Mouse (Mus musculus): ENCODE data around the gene Gng8. TPM values are rescaled to one million over a fixed set of nuclear protein-coding genes. Genes with fewer than 3 reads are reported as not detected.

Gene Gng8
- polyA plus RNA-seq, 1 experiment from 2014 or later: 1.6 TPM

DNA sequence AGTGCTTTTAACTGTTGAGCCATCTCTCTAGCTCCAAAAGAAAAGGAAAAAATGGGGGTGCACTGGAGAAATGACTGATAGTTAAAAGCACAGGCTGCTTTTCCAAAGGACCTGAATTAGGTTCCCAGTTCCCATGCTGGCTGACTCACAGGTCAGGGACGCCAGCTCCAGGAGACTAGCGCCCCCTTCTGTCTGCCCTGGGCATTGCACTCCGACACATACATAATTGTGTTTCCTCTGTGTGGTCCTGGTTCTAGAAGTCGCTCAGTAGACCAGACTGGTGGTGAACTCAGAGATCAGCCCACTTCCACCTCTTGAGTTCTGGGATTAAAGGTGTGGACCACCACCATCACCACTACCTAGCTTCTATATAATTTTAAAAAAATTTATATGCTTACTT is 45.7 kb downstream of the Gng8 start:
- Histone ChIP-seq H3K9ac (ENCODE audit: low read depth, low read length) (no peak overlapping the region), H3K4me3 (ENCODE audit: low read length) (no peak overlapping the region), H3K4me1 (ENCODE audit: control insufficient read depth, insufficient read depth, low read depth, low read length) (peaks cover 25% of the 10 kb centered on the region), H3K9me3 (ENCODE audit: control insufficient read depth, low read length) (no peaks in the 10 kb centered on the region), H3K36me3 (ENCODE audit: control insufficient read depth, insufficient read depth, low read length) (no peaks in the 10 kb centered on the region), H3K27me3 (replicated peaks; ENCODE audit: control insufficient read depth, insufficient read depth, low read length) (no peaks in the 10 kb centered on the region), H3K4me2 (ENCODE audit: low read length) (no peak overlapping the region), H3K27ac (ENCODE audit: low read depth, low read length) (no peak overlapping the region)
- 55% methylated on average over 4 of the region's 4 CpGs for WGBS
- ATAC-seq: no peak

DNA sequence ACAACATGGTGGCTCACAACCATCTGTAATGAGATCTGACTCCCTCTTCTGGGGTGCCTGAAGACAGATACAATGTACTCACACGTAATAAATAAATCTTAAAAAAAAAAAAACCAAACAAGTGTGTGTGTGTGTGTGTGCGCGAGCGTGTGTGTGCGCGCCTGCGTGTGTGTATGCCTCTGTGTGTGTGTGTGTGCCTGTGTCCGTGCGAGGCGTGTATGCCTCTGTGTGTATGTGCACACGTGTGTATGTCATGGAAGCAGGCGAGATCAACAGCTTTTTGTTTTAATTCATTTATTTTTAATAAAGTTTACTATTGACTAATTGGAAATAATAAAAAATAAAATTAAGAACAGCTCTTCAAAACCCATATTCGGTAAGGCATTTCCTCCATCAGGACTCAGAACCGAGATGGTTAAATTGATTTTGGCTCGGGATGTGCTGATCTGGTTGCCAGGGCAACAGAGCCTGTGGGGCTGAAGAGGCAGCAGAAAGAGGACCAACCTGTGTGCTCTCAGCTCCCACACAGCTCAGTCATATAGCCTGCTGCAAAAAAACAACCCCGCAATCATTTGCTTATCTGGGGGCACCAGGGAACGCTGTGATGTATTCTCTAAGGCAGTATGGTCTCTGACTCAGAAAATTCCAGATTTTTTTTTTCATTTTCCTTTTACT is 46.7 kb downstream of the Gng8 start:
- Histone ChIP-seq H3K27me3 (replicated peaks; ENCODE audit: control insufficient read depth, insufficient read depth, low read length) (no peaks in the 10 kb centered on the region), H3K4me2 (ENCODE audit: low read length) (peak overlapping the region; percentile 40; the same call in 1 of the 2 replicates), H3K4me3 (ENCODE audit: low read length) (no peak overlapping the region), H3K9me3 (ENCODE audit: control insufficient read depth, low read length) (no peaks in the 10 kb centered on the region), H3K9ac (ENCODE audit: low read depth, low read length) (no peak overlapping the region), H3K4me1 (ENCODE audit: control insufficient read depth, insufficient read depth, low read depth, low read length) (peaks cover 25% of the 10 kb centered on the region), H3K36me3 (ENCODE audit: control insufficient read depth, insufficient read depth, low read length) (no peaks in the 10 kb centered on the region), H3K27ac (ENCODE audit: low read depth, low read length) (peak overlapping the region; percentile 80)
- 54% methylated on average over 17 of the region's 17 CpGs for WGBS
- peak; percentile 88 for ATAC-seq

DNA sequence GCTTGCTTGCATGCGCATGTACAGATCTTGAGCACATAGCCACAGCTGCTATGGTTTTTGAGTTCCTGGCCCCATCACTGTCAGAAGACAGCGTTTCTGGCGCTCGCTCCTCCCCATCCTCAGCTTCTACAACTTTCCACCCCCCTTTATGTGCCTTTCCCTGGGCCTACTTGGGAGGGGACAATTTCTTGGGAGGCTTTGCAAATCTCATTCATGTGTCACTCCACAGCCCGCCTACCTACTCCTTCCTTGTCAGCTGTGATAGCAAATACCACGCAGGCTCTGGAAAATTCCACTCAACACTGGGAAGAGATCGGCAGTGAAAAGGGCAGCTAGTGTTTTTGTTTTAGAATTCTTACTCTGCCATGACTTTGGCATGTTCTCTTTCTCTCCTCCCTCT is 48.7 kb downstream of the Gng8 start:
- Histone ChIP-seq H3K4me2 (ENCODE audit: low read length) (no peak overlapping the region), H3K4me1 (ENCODE audit: control insufficient read depth, insufficient read depth, low read depth, low read length) (peaks cover 29% of the 10 kb centered on the region), H3K9me3 (ENCODE audit: control insufficient read depth, low read length) (no peaks in the 10 kb centered on the region), H3K27me3 (replicated peaks; ENCODE audit: control insufficient read depth, insufficient read depth, low read length) (no peaks in the 10 kb centered on the region), H3K36me3 (ENCODE audit: control insufficient read depth, insufficient read depth, low read length) (no peaks in the 10 kb centered on the region), H3K27ac (ENCODE audit: low read depth, low read length) (peak overlapping the region; percentile 62), H3K9ac (ENCODE audit: low read depth, low read length) (no peak overlapping the region), H3K4me3 (ENCODE audit: low read length) (no peak overlapping the region)
- 32% methylated on average over 7 of the region's 7 CpGs for WGBS
- ATAC-seq: no peak

DNA sequence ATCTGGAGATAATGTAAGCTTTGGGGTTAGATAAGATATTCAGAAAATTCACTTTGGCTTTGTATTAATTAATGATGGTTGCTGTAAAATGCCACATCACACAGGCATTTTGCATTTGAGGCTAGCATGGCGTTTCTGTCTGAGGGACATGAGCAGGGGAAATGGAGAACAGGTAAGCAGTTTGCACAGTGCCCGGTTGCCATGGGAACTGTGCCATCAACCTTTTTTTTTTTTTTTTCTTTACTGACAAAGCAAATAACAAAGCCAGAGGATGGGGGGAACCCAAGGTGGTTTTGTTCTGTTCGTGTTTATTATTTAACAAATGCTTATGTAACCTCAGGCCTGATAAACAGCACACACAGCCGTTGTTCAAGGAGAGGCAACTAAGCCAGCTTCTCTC is 51.3 kb downstream of the Gng8 start:
- no peak for ATAC-seq
- H3K9me3 ChIP-seq (ENCODE audit: control insufficient read depth, low read length): no peaks in the 10 kb centered on the region
- H3K36me3 ChIP-seq (ENCODE audit: control insufficient read depth, insufficient read depth, low read length): no peaks in the 10 kb centered on the region
- WGBS: 26% methylated on average over 4 of the region's 4 CpGs
- no peak overlapping the region for H3K4me2 ChIP-seq (ENCODE audit: low read length)
- H3K4me3 ChIP-seq (ENCODE audit: low read length): no peak overlapping the region
- H3K27ac ChIP-seq (ENCODE audit: low read depth, low read length): peak overlapping the region; percentile 93
- no peaks in the 10 kb centered on the region for H3K27me3 ChIP-seq (replicated peaks; ENCODE audit: control insufficient read depth, insufficient read depth, low read length)
- H3K9ac ChIP-seq (ENCODE audit: low read depth, low read length): no peak overlapping the region
- peaks cover 40% of the 10 kb centered on the region for H3K4me1 ChIP-seq (ENCODE audit: control insufficient read depth, insufficient read depth, low read depth, low read length)

DNA sequence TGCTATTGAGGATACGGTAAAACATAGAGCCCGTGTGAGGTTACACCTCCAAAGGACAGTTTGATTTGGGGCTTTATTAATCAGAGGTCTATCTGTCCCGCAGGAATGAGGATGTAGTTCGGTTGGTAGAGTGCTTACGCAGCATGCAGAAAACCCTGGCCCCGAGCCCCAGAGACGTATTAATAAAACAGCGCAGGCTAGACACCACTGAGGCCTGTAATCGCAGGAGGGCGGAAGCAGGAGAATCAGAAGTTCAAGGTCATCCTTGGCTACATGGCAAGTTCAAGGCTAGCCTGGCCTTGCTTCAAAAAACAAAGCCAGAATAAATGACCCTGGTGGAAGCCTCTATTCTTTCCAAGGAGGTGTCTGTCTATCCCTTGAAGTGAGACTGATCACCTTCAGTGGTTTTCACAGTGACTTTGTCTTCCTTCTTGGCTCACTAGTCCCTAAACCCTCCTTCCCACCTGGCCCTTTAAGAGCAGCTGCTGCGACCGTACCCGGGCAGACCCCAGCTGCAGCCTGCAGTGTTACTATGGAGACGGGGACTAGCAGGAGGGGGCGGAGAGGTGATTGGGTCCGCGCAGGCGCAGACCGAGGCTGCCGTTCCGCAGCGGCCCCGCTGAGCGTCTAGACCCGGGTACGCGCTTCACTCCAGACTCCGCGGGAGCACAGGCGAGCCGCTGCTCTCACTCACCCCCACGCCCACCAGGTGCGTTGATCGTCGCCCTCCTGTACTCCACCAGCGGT is 52.6 kb downstream of the Gng8 start, which contains the start of gene Pnmal2:
Pnmal2 (plus strand) TSS at position 622 of the 747 bp plus-strand sequence.
- 12% methylated on average over 31 of the region's 36 CpGs for WGBS
- Histone ChIP-seq H3K4me2 (ENCODE audit: low read length) (peak within 1 kb of the TSS; percentile 94), H3K4me3 (ENCODE audit: low read length) (peak within 1 kb of the TSS; percentile 73), H3K36me3 (ENCODE audit: control insufficient read depth, insufficient read depth, low read length) (no peaks in the 10 kb centered on the region), H3K4me1 (ENCODE audit: control insufficient read depth, insufficient read depth, low read depth, low read length) (peaks cover 47% of the 10 kb centered on the region), H3K9ac (ENCODE audit: low read depth, low read length) (peak within 1 kb of the TSS; percentile 93), H3K27ac (ENCODE audit: low read depth, low read length) (peak within 1 kb of the TSS; percentile 93), H3K9me3 (ENCODE audit: control insufficient read depth, low read length) (no peaks in the 10 kb centered on the region), H3K27me3 (replicated peaks; ENCODE audit: control insufficient read depth, insufficient read depth, low read length) (no peaks in the 10 kb centered on the region)
- peak; percentile 88 for ATAC-seq

DNA sequence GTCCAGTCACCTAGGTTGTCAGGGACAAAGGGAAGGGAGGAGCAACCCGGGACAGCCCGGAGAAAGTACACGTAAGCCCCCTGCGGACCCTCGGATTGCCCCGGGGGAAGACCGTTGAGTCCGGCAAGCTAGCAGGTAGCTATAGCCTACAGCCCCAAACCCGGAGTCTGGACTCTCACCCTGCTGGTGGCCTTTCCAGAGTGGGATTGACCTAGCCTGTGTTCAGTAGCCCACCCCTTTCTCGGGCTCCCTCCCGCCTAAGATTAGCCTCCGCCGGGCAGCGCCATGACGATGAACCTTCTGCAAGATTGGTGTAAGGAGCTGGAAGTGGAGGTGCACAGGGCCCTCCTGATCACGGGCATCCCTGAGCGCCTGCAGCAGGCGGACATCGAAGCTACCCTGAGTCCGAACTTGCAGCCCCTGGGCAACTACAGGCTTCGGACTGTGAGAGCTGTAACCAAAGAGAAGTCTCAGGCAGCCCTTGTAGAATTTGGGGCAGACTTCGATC is 53.3 kb downstream of the Gng8 start:
- no peaks in the 10 kb centered on the region for H3K27me3 ChIP-seq (replicated peaks; ENCODE audit: control insufficient read depth, insufficient read depth, low read length)
- peaks cover 51% of the 10 kb centered on the region for H3K4me1 ChIP-seq (ENCODE audit: control insufficient read depth, insufficient read depth, low read depth, low read length)
- H3K27ac ChIP-seq (ENCODE audit: low read depth, low read length): peak overlapping the region; percentile 93
- H3K36me3 ChIP-seq (ENCODE audit: control insufficient read depth, insufficient read depth, low read length): no peaks in the 10 kb centered on the region
- peak overlapping the region; percentile 94 for H3K4me2 ChIP-seq (ENCODE audit: low read length)
- H3K9ac ChIP-seq (ENCODE audit: low read depth, low read length): peak overlapping the region; percentile 93
- H3K9me3 ChIP-seq (ENCODE audit: control insufficient read depth, low read length): no peaks in the 10 kb centered on the region
- WGBS: 1% methylated on average over 22 of the region's 22 CpGs
- ATAC-seq: no peak; the same call in 1 of the 2 replicates
- peak overlapping the region; percentile 73 for H3K4me3 ChIP-seq (ENCODE audit: low read length)

Other genes starting within 250 kb of the Gng8 start
- gene Ceacam15, start 216.1 kb upstream of the Gng8 start, polyA plus RNA-seq (2015; fragmentation: Nextera tagmentation; extraction: Ambion mirVana): not detected in 2 replicates
- gene Ceacam9, start 169.9 kb upstream of the Gng8 start, polyA plus RNA-seq (2015; fragmentation: Nextera tagmentation; extraction: Ambion mirVana): 0.33 and 0.51 TPM in 2 replicates
- 447 and 505 TPM in 2 replicates for gene Ap2s1, start 153.4 kb upstream of the Gng8 start, polyA plus RNA-seq (2015; fragmentation: Nextera tagmentation; extraction: Ambion mirVana)
- 9.6 and 11.5 TPM in 2 replicates for gene Slc1a5, start 110.4 kb upstream of the Gng8 start, polyA plus RNA-seq (2015; fragmentation: Nextera tagmentation; extraction: Ambion mirVana)
- gene Strn4, start 75.9 kb upstream of the Gng8 start, polyA plus RNA-seq (2015; fragmentation: Nextera tagmentation; extraction: Ambion mirVana): 159 and 170 TPM in 2 replicates
- 46.9 and 48.4 TPM in 2 replicates for gene Fkrp, start 75.1 kb upstream of the Gng8 start, polyA plus RNA-seq (2015; fragmentation: Nextera tagmentation; extraction: Ambion mirVana)
- gene Prkd2, start 48.9 kb upstream of the Gng8 start, polyA plus RNA-seq (2015; fragmentation: Nextera tagmentation; extraction: Ambion mirVana): 5.2 and 6.5 TPM in 2 replicates
- 2.9 and 3.5 TPM in 2 replicates for gene Dact3, start 16.5 kb upstream of the Gng8 start, polyA plus RNA-seq (2015; fragmentation: Nextera tagmentation; extraction: Ambion mirVana)
- 0.14 and 0.26 TPM in 2 replicates for gene Ptgir, start 14.7 kb downstream of the Gng8 start, polyA plus RNA-seq (2015; fragmentation: Nextera tagmentation; extraction: Ambion mirVana)
- gene Calm3, start 32.3 kb downstream of the Gng8 start, polyA plus RNA-seq (2015; fragmentation: Nextera tagmentation; extraction: Ambion mirVana): 419 and 442 TPM in 2 replicates
- gene Pnmal2, start 52.9 kb downstream of the Gng8 start, polyA plus RNA-seq (2015; fragmentation: Nextera tagmentation; extraction: Ambion mirVana): 143 and 146 TPM in 2 replicates
- 57.4 and 58.3 TPM in 2 replicates for gene Pnmal1, start 67.9 kb downstream of the Gng8 start, polyA plus RNA-seq (2015; fragmentation: Nextera tagmentation; extraction: Ambion mirVana)
- gene Gm42372, start 91.3 kb downstream of the Gng8 start, polyA plus RNA-seq (2015; fragmentation: Nextera tagmentation; extraction: Ambion mirVana): 5.7 and 7.4 TPM in 2 replicates
- 7.9 and 9.9 TPM in 2 replicates for gene Ccdc8, start 100.9 kb downstream of the Gng8 start, polyA plus RNA-seq (2015; fragmentation: Nextera tagmentation; extraction: Ambion mirVana)
- 132 and 138 TPM in 2 replicates for gene Ppp5c, start 136.1 kb downstream of the Gng8 start, polyA plus RNA-seq (2015; fragmentation: Nextera tagmentation; extraction: Ambion mirVana)
- 6.9 and 8.9 TPM in 2 replicates for gene Hif3a, start 170.6 kb downstream of the Gng8 start, polyA plus RNA-seq (2015; fragmentation: Nextera tagmentation; extraction: Ambion mirVana)
- 5.0 and 5.6 TPM in 2 replicates for gene Psg16, start 182.3 kb downstream of the Gng8 start, polyA plus RNA-seq (2015; fragmentation: Nextera tagmentation; extraction: Ambion mirVana)

Data from hindbrain, embryonic 16.5 days (tissue).